Mouse (Mus musculus): ENCODE data around the gene Itga8.
A peak's percentile ranks its signal among the peaks of the same experiment; 100 is the strongest.

The Itga8 gene

GRCm38 (mm10) chr2:12301431-12302170 is at the start of gene Itga8:
Gene Itga8 (minus strand): TSS chr2:12301922.
- peak; percentile 69 to 91 for DNase-seq (ENCODE audit: low spot score in 2 of 2)

DNA sequence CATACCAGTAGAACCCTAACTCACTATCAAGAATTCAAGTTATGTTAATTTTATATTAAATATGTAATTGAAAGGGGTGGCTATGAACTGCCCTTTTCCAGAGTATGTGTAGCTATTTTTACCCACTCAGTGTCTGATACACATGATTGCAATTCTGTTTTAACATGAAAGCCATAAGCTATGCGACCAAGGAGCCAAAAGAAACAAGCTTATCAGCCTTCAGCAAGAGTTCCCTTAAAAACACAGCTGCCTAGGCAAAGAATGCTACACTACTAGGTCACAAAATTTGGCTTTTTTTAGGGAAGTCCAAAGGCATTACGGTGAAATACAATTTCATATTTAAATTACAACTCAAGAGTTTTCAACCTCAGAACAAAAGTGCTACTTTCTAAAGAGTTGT is 47.2 kb upstream of the Itga8 start:
- no peak for DNase-seq (ENCODE audit: low spot score in 2 of 2)

DNA sequence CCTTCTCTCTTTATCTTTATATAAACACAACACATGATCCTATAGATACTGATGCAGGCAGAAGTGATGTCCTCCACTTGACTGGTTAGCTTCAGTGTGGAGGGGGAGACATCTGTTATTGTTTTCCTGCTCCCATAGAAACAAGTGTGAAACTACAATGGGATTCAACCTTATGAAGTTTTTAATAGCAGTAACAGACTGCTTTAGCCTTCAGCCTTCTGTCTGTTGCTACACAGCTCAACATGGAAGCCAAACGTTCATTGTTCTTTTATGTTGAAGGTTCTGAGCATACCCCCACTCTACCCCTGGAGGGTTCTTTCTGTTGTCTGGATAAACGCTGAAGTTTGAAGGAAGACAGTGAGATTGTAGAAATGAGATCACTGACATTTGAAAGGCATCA is 30.2 kb upstream of the Itga8 start:
- no peak for DNase-seq (ENCODE audit: low spot score in 2 of 2)

DNA sequence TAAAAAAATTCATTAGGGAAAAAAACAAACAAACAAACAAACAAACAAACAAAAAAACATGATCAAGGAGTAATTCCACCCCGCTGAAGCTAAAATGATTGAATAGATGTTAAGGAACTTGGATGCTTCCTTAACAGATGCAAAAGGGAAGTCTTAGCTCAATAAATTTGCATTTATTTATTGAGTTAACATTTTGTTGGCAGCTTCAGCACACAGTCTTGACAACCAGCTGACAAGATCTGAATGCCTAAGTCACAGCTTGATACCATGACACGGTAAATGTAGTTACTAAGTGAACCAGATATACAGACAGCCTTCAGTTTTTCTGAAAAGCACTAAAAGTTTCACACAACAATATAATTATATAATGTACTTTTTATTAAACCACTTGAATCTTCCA is 27.9 kb upstream of the Itga8 start:
- DNase-seq (ENCODE audit: low spot score in 2 of 2): no peak

DNA sequence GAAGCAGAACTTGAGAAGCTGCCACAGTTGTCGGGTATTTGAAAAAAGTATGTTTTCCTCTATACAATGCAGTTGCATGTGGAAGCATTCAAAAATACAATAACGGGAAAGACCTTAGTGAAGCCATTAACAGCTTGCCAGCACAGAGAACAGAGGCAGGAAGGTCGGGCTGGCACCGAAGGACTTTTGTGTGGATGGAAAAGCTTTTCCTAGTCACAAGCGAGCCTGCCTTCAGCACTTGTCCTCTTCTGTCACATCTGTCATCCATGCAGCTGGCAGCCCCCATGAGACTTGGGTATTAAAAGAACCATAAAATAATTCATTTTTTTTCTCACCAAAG is 27.3 kb upstream of the Itga8 start:
- no peak for DNase-seq (ENCODE audit: low spot score in 2 of 2)

DNA sequence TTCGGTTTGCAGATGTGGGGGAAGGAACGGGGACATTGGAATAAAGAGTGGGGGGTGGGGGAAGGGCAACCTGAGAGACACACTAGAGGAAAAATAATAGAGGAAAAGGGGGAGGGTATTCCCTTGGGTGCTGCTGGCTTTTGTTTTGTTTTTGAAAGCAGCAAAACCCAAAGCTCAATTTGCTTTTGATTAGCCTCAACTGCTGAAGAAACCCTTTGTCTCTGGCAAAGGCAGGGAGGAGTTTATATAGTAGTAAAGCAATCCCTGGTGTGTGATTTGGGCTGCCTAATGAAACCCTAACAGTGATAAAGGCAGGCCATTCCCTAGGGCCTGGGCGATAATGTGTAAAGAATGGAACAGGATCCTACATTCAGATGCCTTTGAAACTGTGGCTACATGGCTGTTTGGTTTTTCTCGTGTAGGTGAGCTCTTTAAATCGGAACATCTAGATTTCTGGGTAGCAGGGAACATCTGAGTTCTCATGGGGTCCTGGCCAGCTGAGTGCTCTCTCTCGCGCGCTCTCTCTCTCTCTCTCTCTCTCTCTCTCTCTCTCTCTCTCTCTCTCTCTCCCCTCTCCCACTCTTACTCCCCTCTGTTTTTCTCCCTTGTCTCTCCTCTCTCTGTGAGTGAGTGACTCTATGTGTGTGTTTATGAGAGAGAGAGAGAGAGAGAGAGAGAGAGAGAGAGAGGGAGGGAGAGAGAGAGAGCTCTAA is 26.8 kb upstream of the Itga8 start:
- no peak for DNase-seq (ENCODE audit: low spot score in 2 of 2)

GRCm38 (mm10) chr2:12327691-12328354 is 26.1 kb upstream of the Itga8 start:
- no peak for DNase-seq (ENCODE audit: low spot score in 2 of 2)

GRCm38 (mm10) chr2:12327216-12327615 is 25.5 kb upstream of the Itga8 start:
- DNase-seq (ENCODE audit: low spot score in 2 of 2): peak; percentile 44 to 74

GRCm38 (mm10) chr2:12325868-12326267 is 24.1 kb upstream of the Itga8 start:
- no peak for DNase-seq (ENCODE audit: low spot score in 2 of 2)

- no peak for DNase-seq (ENCODE audit: low spot score in 2 of 2)
Measured at GRCm38 (mm10) chr2:12325417-12325816, 23.7 kb upstream of the Itga8 start.

DNA sequence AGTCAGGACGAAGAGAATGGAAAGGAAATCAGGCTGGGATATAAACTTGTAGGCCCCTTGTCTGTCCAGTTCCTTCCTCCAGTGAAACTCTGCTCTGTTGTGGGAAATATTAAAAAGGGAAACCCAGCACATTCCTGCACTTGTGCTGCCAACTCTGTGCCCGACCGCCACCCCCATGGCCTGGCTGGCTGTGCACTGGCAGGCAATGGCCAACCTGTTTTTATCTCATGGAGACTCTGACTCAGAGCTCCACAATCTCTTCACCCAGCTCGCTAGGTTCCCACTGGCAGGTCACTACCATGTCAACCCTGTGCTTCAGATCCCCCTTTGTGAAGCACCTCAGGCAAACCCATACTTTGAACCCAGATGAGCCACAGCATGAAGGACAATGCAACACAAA is 19.2 kb upstream of the Itga8 start:
- DNase-seq (ENCODE audit: low spot score in 2 of 2): no peak

- DNase-seq (ENCODE audit: low spot score in 2 of 2): no peak
Measured at GRCm38 (mm10) chr2:12318715-12319114, 17.0 kb upstream of the Itga8 start.

DNA sequence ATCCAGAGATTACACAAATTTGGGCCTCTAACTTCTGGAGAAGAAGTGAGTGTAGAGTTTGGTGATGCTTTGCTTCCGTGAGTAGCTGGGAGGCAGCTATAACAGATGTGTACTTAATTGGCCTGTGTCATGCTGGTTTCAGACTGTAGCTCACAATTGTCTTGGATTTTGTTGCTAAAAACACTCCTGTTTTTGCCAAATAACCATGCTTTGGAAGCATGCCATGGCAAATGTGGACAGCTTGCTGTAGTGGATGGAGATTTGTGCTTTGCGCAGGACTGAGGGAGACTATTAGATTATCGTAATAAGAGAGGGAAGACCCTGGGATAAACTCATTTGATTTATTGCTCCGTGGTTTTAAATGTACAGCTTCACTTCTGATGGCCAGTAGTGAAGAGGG is 16.3 kb upstream of the Itga8 start:
- DNase-seq (ENCODE audit: low spot score in 2 of 2): no peak

GRCm38 (mm10) chr2:12317343-12317742 is 15.6 kb upstream of the Itga8 start:
- DNase-seq (ENCODE audit: low spot score in 2 of 2): peak; percentile 37 to 69

DNA sequence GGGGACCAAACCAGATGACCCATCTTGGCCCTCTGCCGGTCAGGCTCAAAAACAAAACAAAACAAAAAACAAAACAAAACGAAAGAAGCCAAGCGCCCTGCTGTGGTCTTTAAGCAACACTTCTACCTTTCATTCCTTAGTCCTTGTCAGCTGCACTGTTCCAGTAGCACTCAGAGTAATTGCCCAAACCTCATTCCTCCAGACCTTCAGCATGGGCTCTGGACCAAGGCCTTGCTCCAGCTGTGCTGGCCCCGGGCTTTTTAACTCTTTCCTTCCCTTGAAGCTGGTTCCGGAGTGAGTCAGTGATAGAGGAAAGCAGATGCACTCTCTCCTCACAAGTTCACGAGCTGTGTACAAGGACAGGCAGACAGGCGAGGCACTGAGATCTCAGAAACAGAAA is 14.6 kb upstream of the Itga8 start:
- DNase-seq (ENCODE audit: low spot score in 2 of 2): no peak

DNA sequence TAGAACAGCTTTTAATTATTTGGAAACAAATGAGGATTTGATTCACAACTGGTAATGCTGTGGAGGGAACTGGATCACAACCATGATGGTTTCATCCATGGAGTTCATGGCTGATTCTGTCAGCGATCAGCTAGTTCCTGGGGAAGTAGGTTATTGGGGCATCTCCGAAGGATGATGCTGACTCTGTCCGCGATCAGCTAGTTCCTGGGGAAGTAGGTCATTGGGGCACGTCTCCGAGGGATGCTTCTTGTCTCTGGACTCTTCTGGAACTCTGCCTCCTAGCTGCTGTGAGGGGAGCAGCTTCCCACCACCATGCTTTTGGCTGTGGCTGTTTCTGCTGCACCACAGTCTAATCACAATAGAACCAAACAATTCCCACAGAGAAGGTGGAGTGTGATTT is 12.3 kb upstream of the Itga8 start:
- DNase-seq (ENCODE audit: low spot score in 2 of 2): no peak

DNA sequence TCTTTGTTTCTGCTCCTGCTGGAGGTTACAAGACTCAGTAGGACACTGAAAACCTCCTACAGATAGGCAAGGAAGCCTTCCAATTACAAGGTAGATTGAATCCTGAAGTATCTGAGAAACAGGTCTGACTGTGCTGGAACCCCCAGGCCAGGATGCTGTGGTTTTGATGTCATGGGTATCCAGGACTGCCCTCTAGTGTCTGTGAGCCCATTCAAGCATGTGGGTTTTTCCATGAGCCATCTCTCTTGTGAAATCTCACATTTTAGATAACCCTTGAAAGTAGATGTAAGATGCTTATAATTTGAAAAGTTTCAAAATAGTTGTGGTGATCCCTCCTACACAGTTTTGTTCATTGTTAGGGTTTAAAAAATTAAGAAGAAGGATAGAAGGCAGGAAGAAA is 6.7 kb upstream of the Itga8 start:
- no peak for DNase-seq (ENCODE audit: low spot score in 2 of 2)

DNA sequence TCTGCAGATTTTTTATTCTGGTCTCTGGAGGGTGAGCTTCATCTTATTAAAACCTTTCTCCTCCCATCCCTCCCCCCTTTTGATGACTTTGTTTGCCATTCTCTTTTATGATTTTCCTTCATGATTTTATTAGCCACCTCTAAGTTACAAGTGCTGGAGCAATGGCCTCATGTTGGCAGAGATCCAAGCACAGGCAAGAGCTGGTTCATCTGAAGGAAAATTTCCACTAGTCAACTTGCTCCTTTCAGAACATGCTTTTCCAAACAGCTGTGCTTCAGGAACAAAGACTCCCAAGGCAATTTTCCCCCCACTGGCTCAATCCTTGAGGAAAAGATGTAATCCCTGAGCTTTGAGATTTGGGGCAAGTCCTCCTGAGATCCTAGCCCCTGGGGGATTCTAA is 5.6 kb upstream of the Itga8 start:
- DNase-seq (ENCODE audit: low spot score in 2 of 2): no peak

GRCm38 (mm10) chr2:12305064-12305650 is 3.4 kb upstream of the Itga8 start:
- no peak for DNase-seq (ENCODE audit: low spot score in 2 of 2)

DNA sequence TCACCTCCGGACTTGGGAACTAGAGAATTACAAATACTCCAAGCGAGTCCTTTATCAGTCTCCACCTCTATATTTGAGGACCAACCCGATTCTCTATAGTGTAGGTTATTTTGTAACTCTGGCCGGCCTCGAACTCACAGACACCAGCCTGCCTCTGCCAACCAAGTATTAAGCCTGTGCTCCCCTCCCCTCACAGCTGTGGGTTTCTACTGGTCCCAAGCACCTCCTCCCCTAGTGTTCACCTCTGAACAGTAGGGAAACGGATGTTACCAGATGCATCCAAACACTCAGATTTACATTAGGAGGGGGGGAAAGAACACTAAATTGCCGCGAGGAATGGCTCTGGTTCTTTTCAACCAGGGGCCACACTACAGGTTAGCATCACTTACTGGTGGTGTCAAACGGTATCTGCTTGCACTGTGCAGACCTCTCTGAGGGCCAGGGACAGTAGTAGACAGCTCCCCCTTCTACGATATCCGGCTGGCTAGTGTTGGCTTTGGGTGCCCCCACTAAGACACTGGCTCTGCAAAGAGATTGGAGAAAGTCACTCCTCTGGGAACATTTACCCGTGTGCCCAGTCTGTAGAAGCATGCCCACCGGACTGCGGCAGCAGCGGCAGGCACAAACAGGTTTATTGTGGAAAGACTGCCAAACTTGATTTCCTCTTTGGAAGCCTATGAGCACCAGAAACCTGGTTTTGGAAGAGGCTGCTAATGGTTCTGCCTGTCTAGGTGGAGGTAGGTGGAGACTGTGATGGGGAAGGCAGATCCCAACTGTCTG is 1.1 kb downstream of the Itga8 start:
- no peak for DNase-seq (ENCODE audit: low spot score in 2 of 2)

DNA sequence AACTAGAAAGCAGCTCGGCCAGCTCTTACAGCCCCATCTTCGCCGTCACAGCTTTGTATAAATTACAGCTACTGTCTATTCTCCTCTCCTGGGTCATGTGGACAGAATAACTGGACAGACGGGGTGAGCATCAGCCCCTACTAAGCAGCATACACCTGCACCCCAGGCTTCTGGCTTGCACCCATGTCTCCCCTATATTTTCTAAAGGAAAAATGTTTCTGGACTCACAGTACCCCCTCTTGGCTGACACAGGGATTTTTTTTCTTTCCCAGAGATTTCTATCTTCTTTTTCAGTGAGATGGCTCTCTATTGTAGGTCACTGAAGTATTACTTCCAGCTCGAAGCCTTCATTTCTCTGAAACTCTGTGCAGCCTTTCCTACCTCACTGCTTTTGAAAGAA is 4.4 kb downstream of the Itga8 start:
- no peak for DNase-seq (ENCODE audit: low spot score in 2 of 2)

DNA sequence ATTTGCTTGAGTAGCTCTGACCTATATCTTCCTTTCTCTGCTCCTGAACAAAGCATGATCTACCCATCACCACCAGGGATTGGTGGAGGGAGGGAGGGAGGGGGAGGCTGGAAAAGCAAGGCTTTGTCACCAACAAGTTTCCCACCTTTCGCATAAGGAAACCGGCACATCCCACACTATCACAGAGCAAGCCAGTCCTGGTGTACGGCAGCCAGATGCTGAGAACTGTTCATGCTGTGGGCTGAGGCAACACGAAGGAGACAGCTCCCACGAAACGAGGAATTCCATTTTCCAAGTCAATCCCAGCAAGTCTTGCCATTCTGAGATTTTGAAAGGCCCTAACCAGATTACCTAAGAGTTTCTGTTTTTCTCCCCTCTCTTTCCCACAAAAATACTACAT is 6.6 kb downstream of the Itga8 start:
- DNase-seq (ENCODE audit: low spot score in 2 of 2): no peak
